Mouse (Mus musculus): ENCODE measurements at regions not wholly inside any gene's neighbourhood (a gene's known extent, or its start where the extent isn't known, plus 50 kb on each side); places are given as distances from the start of the nearest gene placed in this dataset.
A peak's percentile ranks its signal among the peaks of the same experiment; 100 is the strongest.

DNA sequence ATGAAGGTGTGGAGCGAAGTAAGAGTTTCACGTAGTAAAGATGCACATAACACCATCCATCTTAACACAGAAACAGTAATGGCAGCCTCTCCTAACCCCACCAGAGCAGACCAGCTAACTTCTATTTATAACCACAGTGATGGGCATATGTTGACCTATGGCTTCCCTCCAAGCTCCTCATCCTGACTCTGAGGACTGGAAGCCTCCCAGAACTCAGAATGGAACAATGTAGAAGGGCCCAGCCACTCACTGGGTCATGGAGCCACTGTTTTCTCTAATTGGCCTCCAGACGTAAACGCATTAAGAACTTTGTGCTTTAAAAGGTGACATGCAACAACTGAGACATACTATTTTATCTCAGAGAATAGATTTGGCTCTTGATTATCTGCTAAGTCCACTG, 77.0 kb downstream of the Irs2 start:
- no peak for DNase-seq (ENCODE audit: low spot score in 2 of 2)

DNA sequence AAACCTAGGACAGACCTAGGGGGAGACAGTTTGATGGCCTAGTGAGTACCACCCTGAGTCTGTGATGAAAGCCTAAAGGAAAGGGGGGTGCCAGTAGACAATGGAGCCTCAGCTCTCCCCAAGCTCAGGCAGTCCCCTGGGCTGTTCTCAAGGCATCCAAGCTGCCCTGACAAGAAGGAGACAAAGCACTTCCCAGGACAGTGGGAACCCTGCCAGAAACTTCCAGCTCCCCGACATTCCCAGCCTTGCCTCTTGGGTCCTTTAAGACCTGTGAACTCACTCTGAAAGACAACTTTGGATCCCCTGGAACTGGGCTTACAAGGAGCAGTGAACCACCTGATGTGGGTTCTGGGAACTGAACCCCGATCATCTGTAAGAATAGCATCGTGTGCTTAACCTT, 79.4 kb downstream of the Irs2 start:
- DNase-seq (ENCODE audit: low spot score in 2 of 2) = peak in 1 of 2 experiments; percentile 24

DNA sequence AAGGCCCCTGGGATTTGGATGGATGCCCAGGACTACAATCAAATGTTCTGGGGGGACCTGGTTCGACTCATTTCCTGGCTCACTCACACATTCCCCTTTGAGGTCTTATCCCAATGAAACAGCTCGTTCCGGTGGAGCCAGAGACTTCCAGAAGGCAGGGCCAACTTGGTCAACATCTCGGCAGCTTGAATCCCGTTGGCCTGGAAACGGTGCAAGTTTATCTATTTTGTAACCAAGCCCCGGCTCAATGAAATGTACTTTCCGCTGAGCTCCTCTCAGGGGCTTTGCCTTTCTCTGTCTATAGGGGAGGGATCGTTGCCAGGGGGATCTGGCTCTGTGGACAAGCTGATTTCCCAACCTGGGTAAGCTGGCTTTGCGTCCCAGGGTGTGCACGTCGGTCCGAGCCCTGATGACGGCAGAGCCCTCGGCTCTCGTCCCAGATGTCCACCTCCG, 79.9 kb downstream of the Irs2 start:
- DNase-seq (ENCODE audit: low spot score in 2 of 2) = peak; percentile 46 to 47

DNA sequence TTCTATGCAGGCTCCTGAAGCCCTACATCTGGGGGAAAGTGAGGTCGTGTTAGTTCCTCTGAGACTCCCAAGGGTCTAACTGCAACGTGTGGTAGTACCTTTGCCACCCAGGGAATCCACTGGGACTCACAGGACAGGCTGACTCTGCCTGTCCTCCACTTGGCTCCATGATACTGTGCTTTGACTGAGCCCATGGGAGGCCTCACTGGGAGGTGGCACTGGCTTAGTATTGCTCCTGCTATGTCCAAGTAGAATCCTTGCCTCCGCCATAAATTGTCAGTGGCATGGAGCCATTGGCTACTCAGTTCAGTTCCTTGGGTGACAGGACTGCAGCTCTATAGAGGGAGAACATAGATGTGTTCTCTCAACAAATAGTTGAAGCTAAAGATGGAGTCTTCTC, 81.1 kb downstream of the Irs2 start:
- no peak for DNase-seq (ENCODE audit: low spot score in 2 of 2)

DNA sequence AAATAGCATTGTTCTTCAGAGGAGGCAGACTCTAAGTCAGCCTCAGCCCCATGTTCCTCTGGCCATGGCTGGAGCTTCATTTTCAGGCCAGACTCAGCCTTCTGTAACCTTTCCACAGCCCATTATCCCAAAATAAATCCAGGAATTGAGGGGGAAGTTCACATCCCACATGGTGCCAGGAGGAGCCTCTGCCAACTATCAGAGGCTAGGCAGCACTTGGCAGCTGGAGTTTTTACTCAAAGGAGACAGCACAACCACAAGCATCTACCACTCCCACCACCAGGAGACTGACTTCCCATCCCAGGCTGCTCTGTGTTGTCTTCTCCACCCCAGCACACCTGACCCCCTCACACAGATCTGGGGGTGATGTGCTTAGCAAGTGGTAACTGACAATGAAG, 81.7 kb downstream of the Irs2 start:
- peak in 1 of 2 experiments; percentile 28 for DNase-seq (ENCODE audit: low spot score in 2 of 2)

DNA sequence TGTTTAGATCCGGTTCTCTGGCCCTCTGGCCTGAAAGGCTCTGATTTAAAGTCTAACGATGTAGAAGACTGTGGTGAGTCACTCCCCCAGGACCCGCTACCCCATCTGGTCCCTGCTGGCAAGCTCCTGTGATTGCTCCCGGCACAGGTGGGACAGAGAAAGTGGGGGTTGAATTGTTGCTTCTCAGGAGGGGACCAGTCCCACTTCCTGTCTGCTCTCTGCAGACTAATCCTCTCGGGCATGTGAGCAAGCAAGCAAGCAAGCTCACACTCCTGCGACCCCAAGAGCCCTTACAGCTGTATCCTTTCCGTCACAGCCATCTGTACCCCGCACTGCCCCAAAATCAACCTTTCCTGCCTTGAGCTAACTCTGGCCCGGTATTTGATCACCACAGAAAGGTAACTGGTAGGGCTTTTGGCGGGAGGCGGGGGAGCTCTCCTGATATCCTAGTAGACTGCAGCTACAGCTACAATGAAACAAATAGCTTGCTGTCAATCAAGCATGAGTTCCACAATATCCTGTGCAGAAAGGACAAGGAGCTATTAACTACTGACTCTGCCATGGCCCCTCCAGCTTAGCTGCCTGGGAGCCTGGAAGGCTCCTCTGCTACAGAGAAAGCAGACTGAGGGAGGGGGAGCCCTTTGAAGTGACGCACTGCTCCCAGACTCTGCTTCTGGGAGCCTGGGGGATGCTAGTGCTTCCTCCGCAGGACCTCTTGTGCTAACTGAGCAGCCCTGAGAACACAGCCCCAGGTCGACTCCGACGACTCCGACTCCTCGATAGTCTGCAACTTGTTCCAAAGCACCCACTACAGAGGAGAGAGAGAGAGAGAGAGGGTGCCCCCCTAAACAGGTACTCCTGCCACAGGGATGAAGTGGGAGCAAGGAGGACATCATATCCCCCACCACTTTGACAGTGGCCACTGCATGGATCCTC, 82.4 kb downstream of the Irs2 start:
- DNase-seq (ENCODE audit: low spot score in 2 of 2) = peak in 1 of 2 experiments; percentile 24

DNA sequence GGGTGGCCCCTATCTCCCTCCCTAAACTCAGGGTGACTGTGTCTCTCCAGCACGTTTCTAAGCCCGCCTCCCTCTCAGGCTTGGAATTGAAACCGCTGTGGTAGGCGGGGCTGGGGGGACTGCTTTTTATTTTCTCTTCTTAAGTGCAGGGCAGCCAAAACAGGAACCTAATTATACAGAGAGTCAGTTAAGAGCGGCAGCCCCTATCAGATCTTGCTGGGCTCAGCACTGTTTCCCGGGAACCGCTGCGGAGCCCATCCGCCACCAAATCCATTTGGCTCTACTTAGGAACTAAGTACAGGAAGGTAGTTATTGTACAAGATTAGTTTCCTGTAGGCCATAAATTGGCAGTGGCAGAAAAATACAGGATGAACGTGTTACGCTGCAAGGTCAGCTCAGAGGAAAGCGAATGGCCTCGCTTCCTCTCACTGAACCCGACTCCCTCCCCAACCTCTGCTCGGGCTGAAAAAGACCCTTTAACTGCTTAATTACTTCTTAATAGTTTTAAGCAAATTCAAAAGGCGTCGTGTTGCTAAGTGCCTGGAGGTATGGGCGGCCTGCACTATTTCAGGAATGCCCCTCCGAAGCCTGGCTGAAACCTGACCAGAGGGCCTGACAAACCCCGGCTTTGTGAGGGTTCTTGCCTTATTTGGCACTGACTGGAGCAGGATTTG, 83.6 kb downstream of the Irs2 start:
- DNase-seq (ENCODE audit: low spot score in 2 of 2) = peak; percentile 32 to 39

DNA sequence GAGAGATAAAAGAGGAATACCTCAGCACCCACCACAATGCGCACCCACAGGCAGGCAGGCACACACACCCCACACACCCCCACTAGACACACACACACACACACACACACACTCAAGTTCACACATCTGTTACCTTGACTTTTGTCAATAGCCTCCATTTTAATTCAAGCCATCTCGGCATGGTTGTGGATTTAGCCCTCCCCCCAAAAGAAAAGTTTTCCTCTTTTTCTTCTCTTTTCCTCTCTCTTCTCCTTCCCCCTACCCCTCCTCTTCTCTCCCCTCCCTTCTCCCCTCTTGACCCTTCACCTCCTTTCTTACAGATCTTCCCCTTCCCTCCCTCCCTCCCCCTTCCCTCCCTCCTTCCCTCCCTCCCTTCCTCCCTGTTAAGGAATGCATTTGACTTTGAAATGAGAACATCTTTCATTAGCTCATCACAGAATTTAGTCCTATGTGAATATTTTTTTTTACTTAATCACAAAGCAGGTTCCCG, 84.2 kb downstream of the Irs2 start:
- no peak for DNase-seq (ENCODE audit: low spot score in 2 of 2)

DNA sequence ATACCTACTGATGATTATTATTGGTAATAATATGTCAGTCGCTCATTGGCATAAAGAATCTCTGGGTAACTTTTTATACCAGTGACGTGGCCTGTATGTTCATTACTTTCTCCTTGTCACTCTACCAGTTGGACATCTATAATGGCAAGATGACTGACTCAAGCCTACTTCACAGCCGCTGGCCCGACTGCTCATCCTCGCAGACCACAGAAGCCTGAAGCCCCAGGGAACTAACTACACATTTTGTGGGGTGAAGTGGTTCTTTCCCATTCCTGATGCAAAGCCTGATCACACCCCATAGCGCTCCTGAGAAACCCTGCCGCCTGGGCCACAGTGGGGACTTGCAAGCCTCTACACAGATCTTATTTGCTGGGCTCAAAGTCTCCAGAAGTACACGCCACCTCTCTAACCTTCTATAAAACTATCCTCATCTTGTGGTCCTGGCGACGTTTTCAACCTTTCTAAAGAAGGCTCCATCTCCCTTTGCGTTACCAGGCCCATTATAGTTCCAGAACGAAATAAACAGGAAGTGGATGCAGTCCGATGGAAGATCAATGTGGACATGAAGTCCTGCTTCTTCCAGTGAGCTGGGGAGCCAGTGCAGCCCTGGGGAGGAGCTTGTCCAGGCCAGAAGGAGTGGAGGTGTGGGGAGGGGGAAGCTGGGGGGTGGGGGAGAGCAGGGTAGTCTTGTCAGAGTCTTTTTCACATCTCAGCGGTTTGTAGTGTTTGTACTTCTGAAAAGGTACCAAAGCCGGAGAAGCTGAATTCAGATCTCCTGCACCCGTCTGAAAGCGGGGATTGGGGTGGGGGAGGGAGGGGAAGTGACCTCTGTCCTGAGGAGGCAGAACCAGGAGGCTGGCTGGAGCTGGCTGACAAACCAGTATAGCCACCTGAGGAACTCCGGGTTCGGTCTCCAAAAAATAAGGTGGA, 84.9 kb downstream of the Irs2 start:
- no peak for DNase-seq (ENCODE audit: low spot score in 2 of 2)

DNA sequence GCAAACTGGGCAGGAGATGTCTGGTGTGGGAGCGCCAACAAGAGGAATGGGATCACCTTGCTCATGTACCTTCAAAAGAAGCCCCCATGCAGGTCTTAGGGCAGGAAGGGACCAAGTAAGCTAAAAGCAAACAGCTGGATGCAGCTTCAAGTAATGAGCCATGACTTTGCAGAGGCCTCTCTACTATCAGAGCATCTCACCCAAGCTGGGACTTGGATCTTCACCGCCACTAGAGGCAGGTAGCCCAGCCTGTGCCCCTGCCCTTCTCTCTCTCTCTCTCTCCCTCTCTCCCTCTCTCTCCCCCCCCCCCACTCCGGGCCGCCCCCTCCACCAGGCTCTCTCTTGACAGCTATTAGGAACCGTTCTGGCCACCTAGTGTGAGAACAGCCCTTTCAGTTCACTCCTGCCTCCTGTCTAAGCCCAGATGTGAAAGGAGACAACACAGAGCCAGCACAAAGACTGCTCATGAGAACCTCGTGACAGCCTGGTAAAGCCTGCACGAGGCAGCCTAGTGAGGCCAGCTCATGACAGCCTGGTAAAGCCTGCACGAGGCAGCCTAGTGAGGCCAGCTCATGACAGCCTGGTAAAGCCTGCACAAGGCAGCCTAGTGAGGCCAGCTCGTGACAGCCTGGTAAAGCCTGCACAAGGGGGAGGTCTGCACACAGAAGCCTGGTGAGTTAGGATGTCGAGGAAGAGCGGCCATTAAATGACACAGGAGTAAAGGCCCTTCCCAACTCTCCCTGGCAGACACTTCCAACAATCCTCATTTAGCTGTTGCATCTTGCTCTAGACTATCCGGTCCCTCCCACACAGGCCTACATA, 85.8 kb downstream of the Irs2 start:
- no peak for DNase-seq (ENCODE audit: low spot score in 2 of 2)

DNA sequence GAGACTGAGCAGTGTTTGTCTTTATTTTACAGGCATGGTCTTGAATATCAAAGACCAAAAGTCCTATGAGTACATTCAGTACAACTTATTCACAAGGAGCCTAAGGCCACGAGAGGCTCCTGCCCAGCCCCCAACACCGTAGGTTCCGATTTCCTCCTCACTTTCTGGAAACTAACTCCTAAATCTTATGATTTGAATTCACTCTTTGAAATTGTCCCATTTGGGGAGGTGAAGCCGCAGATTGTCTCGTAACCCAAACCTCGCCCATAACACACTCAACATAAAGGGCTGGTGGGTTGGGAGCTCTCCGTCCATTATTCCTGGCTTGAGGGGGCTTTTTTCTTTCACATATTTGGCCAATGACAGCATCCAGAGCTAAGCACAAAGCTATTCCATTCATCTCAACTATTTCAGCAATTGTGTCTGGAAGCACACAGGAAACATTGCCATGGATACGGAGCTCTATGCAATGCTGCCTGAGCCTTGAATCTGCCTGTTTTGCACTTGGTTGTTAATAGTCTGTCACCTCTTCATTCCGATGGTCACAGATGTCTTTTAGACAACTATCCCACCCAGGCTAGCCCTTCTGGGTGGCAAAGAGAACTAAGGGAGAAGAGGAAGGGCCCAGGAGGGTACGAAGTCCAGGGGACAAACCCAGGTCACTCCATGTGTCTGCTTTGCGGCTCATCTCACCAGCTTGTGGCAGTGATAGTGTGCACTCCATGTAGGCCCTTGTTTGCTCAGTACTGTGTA, 86.6 kb downstream of the Irs2 start:
- peak in 1 of 2 experiments; percentile 26 for DNase-seq (ENCODE audit: low spot score in 2 of 2)

DNA sequence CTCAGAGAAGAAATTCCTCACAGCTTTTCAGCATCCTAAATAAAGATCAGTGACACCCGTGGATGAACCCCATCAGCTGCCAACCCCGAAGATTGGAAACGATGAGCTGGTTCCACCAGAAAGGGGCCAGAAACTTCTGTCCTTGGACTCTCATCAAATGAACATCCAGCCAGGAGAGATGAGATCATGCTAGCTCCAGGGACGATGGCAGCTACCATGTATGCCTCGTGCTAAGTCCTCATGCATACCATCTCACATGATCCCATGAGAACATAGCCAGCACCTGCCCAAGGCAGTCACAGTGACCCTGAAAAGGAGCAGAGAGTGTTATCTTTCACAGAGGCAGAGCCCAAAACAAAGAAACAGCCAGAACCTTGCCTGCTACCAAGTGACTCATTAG, 88.6 kb downstream of the Irs2 start:
- DNase-seq (ENCODE audit: low spot score in 2 of 2) = no peak

DNA sequence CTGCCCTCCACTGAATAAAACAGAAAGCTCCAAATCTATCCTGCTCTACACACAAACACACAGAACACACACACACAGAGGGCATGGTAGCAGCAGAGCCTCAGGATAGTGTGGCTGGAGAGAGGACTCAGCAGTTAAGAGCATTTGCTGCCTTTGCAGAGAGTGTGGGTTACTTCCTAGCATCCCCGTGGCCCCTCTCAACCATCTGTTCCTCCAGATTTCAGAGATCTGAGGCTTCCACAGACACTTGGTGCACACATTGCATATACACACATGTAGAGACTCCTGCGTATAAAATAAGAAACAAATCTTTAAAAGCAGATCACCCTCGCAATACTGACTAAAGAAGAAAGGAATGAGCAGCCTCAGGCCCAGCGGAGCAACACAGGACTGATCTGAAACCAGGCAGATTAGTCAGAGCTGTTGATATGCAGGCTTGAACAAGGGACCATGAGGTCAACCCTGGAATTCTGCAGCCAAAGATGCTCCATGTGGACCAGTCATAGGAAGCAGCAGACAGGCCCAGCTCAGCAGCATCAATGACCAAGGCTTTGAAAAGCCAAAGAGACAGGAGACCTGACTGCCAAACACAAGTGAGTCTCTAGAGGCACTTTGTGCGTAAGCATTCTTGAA, 89.7 kb downstream of the Irs2 start:
- no peak for DNase-seq (ENCODE audit: low spot score in 2 of 2)

DNA sequence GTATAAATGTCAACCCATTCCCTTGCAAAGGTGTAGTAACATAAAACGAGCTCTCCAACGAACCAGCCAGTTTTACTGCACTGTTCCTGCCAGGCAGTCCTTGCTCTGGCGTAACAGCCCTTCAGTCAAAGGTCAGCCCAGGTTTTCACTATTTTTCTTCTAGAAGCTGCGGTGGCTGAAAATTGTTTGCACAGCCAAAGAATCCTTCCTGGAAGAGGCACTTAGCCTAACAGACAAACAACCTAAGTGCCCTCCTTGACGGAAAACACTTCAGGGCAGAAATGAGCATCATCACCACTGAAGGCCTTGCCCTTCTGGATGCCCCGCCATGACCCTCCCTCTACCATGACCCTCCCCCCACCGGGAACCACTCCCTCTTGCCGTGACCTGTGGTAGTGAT, 93.6 kb downstream of the Irs2 start:
- no peak for DNase-seq (ENCODE audit: low spot score in 2 of 2)

DNA sequence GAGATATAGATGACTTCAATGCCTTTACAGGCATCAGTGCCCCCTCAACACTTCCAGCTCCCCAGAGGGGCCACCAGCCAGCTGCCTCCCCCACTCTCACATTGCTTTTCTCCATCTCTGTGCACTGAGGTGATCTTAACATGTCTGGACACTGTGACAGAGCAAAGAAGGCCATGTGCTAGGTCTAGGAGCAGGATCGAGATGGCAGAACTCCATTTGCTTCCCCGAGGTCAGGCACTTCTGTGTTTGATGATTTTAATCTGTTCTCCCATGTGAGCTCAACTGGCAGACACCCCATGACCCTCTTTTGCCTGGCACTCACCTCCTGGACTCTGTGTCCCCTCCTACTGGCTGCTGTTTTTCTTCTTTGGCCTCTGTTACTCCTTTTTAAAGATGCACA, 95.8 kb downstream of the Irs2 start:
- no peak for DNase-seq (ENCODE audit: low spot score in 2 of 2)

DNA sequence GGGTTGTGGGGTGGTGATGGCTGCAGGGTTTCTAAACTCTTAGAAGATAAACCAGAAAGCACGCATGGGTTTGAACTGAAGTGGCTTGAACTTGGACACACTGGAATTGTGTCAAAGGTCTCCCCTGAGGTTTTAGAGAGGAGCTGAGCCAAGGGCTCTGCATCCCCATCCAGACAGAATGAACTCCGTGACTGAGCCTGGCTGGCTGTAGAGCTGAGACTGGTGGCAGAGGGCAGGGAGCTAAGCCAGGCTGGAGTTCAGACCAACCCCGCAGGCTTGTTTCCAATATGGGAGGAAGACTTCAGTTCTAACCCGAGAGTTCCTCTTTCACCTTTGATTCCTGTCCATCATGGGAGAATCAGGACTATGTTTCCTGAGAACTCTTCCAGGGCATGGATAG, 96.9 kb downstream of the Irs2 start:
- no peak for DNase-seq (ENCODE audit: low spot score in 2 of 2)

DNA sequence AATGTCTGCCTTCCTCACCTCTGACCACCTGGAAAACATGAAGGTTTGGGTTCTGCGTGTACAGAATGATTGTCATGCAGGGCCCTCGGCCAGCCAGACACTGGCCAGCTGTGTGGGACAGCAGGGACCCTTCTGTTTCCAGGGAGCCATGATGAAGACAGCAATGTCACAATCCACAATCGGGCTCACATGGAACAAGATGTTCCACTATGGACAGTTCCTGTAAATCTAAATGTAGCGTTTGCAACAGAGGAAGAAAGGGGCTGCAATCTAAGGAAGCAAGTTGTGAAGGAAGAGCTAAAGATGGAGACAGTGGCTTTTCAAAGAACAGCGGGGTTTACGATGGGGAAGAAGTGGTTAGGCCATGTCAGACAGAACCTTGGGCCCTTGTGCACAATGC, 97.3 kb downstream of the Irs2 start:
- no peak for DNase-seq (ENCODE audit: low spot score in 2 of 2)

DNA sequence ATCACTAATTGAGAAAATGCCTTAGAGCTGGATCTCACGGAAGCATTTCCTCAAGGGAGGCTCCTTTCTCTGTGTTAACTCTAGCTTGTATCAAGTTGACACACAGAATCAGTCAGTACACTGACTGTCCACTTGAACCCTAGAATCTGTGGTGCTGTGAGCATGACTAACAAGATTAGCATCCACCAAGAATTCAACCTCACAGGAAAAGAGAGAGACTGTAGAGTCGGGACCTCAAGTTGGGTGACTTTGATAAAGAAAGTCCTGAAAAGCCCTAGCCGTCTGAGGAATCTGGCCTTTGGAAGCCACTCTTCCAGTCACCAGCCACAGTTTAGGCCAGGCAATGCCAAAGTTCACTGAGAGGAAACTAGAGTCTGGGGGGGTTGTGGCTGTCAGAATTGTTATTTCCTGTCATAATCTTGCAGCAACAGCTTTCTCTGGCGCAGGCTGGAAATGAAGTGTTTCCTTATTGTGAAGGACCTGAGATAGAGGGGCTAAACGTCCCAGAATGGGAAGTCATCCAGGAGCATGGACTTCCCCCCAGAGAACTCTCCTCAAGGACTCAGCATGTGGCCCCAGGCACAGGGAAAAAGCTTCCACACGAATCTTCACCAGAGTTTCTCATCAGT, 97.9 kb downstream of the Irs2 start:
- DNase-seq (ENCODE audit: low spot score in 2 of 2) = no peak

DNA sequence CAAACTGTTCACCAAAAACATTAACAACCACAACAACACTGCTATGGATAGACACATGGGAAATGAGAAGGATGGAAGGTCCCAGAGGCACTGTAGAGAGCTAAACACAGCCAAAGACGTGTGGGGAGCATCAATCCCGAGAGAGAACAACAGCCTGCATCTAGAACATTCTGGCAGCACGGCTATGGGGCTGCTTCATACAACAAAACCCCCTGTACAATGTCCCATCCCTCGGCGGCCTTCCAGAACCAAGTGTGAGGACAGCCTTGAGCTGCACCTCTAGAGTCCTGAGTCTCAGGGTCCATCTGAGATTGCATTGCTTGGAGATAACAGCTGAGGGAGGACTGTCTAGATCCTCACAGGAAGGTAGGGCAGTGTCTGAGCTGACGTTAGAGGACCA, 99.1 kb downstream of the Irs2 start:
- DNase-seq (ENCODE audit: low spot score in 2 of 2) = no peak

Data from layer of hippocampus, postnatal 10 days (tissue).